Mouse (Mus musculus) urinary bladder, postnatal 0 days (tissue): Measurements from ENCODE around the gene Gm2237. TPM values are rescaled to one million over a fixed set of nuclear protein-coding genes. Genes with fewer than 3 reads are reported as not detected.

Source experiments
- polyA plus RNA-seq: library from polyadenylated mRNA; unstranded; fragments of >200 nt; fragmentation: Nextera tagmentation; extraction: Ambion mirVana; gene quantifications from 2 replicates; pipeline ENCODE4 v1.2.1, GENCODE M21; 2015

Gene Gm2237
- 1.5 and 1.6 TPM in 2 replicates for polyA plus RNA-seq

DNA sequence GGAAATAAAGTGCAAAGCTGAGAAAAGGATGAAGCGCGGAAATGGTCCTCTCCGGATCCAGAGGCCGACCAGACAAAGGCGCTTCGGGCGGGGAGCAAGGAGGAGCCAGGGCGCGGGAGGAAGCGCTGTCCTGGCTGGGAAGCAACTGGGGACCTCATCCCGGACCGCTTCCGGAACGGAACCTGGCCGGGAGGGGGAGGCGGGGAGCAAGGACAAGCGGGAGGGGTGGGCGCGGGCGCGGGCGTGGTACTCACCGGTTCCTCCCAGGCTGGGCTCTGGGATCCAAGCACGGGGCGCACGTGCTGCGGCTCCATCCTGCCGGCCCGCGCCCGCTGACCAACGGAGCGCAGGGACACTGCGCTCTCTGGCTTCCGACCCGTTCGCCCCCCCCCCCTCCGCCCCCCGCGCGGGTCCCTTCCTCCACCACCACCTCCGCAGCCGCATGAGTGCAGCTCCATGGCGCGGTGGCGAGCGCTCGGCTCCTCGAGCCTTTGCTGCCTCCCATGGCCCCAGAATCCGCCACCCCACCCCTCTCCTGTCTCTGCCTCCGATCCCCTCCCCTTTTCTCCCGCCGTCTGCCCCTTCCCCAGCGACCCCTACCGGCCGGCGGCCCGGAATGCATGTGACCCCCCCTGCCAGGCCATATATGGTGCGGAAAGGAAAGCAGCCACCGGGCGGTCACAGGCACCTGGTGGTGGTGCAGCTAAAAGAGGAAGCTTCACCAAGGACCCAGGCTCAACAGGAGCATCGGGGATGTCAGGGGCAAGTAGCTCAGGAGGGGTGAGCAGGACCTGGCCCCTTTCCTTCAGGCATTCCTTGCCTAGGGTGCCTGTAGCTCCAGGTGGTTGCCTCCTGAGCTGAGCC, at the start of gene Gm2237:
Gene Gm2237, minus strand, starts transcription at position 332 of the 864 bp plus-strand sequence.

GRCm38 (mm10) chr14:19602481-19602880, 17.5 kb upstream of the Gm2237 start, which contains the start of gene Gm5458:
Gene Gm5458, minus strand, starts transcription at chr14:19602581.

GRCm38 (mm10) chr14:19549863-19550262, 35.1 kb downstream of the Gm2237 start, which contains the start of gene Gm2244:
Gene Gm2244, minus strand, starts transcription at chr14:19549963.

Other genes with a start within 250 kb of the Gm2237 start
- 0.78 and 0.97 TPM in 2 replicates for gene Gm21738, start 166.2 kb downstream of the Gm2237 start, polyA plus RNA-seq
- 0.14 TPM in 1 of 2 replicates, not detected in the other for gene Gm2244, start 35.2 kb downstream of the Gm2237 start, polyA plus RNA-seq
- not detected in 2 replicates for gene Gm5458, start 17.4 kb upstream of the Gm2237 start, polyA plus RNA-seq
- 36.4 and 41.0 TPM in 2 replicates for gene Nid2, start 166.1 kb upstream of the Gm2237 start, polyA plus RNA-seq
- 162 and 185 TPM in 2 replicates for gene Rtraf, start 238.7 kb upstream of the Gm2237 start, polyA plus RNA-seq